Mouse (Mus musculus): Measurements from ENCODE around the gene Ifitm2. TPM values are rescaled to one million over a fixed set of nuclear protein-coding genes. Genes with fewer than 3 reads are reported as not detected.
"Not testable (repeated sequence)": the region's sequence is repeated elsewhere in the genome, so short reads cannot be mapped to it uniquely, and the experiment has no call there.

Ifitm2 gene
- total RNA-seq (2022) = 100 to 1,000 TPM; 431 to 671 (median 563) TPM

DNA sequence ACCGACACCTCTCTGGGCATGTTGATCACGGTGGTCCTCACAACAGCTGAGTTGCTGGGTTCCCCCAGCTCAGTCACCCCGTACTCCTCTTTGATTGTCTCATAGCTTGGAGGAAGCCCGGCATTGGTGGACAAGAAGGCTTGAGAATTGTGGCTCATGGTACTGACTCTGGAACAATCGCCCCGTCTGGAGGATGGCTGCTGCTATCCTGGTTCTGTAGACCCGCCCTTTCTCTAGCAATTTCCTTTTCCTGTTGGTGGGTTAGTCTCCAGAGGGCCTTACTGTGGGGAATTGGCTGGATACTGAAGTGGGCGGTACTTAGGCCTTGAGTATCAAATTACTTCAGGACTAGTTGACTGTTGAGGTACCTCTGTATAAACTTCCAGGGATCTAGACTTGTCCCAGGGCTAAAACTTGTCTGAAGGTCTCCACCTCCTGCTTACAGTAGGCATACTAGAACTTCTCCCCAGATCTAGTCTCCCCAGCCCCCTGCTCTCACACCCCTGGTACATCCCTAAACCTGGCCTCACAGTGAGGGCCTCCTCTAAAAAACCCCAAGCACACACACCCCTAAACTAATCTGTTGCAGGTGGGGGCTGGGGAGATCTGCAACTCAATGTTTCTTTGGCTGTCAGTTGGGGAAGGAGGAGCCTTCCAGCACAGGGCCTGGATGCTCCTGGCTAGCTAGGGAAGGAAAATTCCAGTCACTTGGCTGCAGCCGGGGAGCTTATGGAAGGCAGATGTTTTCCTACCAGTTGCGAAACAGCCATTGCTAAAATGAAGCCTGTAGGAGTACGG, at the start of gene Ifitm2, which contains the start of gene Gm45717:
Ifitm2 (minus strand) TSS at position 230 of the 798 bp plus-strand sequence.
Gm45717 (minus strand) TSS at position 180 of the 798 bp plus-strand sequence.
- DNase-seq = peak; percentile 85

GRCm38 (mm10) chr7:141003248-141004010, 47.6 kb upstream of the Ifitm2 start:
- no peak for DNase-seq

- no peak for DNase-seq
Measured at GRCm38 (mm10) chr7:141000881-141001708, 45.3 kb upstream of the Ifitm2 start.

- DNase-seq = no peak
Measured at GRCm38 (mm10) chr7:140998853-140999700, 43.3 kb upstream of the Ifitm2 start.

DNA sequence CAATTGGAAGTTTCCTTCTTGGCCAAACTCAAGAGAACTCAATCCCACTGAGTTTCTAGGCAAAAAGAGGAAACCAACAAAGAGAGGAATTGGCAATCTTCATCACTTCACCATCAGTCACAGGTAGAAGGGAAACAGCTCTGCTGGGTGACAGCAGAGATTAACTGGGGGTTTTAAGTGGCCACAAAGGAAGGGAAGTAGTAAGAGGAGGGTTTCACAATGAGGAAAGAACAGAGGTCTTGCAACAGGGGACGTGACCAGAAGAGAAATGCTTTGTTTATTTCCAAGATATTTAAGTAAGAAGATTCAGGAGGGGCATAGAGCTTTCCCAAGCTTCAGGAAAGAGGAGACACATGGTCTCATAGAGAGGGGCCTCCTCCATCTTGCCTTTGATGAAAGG, 42.0 kb upstream of the Ifitm2 start:
- DNase-seq = no peak

GRCm38 (mm10) chr7:140991117-140991689, 35.4 kb upstream of the Ifitm2 start:
- DNase-seq = no peak

DNA sequence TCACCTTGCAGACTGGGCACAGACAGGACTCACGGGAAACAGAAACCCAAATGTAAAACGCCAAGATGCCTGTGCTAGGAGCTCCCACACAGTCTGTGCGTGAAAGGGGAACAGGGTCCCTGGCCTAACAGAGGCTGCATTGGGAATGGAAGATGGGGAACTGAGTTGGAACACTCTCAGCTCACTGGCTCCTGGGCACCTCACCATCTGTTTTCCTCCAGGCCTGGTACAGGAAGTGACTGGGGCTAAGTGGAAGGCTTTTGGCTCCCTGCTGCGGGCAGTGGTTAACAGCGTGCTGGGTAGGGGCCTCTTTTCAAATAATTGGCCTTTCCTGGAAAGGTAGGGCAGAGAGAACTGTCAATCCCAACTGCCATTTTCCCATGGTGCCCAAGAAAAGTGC, 34.8 kb upstream of the Ifitm2 start:
- no peak for DNase-seq

DNA sequence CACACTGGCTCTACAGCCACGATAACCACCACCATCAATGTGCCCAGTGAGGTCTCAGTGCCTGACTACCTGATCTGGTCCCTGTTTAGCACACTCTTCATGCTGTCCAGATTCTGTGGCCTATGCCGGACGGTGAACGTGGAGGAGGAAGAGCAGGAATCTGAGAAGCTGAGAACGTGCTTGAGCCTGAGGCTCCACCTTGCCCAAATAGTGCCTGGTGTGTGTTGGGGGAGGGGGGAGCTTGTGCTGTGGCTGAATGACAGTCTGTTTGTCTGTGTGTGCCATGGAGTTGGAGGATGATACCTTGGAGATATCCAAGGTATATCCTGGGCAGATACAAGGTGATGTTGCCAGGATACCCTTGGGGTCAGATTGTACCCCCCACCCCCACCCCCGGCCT, 34.4 kb upstream of the Ifitm2 start:
- no peak for DNase-seq

- no peak for DNase-seq
Measured at GRCm38 (mm10) chr7:140989022-140989421, 33.2 kb upstream of the Ifitm2 start.

DNA sequence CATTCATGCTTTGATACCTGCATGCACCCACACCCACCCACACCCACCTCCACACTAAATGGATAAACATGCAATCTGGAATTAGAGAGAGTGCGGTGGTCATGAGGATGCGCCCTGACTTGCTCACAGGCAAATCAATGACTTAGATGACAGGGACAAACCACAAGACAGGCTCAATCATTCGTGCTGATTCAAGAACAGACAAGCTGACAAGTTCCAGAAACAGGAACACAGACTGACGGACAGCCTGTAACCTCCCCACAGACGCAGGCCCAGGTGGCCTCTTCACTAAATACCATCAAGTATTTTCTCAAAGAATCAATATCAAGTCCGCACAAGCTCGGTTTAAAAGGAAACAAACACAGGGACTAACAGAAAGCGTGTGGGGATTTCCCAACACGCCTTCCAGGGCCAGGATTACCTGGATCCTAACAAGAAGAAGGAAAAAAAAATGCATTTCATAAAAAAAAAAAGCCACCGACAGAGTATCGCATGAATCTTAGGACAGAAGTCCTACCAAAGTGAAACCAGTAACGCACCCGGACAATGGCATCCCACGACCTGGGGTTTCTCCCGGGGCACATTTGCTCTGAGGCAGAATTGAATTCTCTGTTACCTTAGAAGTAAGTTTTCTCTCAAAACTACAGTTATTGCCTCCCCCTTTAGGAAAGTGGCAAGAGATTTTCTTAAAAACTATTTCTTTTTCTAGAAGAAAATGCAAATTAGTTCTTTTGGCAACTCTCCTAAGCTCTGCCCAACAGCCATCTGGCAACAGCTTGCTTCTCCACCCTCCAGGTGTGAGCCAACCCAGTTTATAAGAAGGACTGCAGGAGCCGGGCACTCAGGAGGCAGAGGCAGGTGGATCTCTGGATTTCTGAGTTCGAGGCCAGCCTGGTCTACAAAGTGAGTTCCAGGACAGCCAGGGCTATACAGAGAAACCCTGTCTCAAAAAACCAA, 31.7 kb upstream of the Ifitm2 start:
- DNase-seq = no peak

- DNase-seq = no peak
Measured at GRCm38 (mm10) chr7:140982971-140983370, 27.2 kb upstream of the Ifitm2 start.

DNA sequence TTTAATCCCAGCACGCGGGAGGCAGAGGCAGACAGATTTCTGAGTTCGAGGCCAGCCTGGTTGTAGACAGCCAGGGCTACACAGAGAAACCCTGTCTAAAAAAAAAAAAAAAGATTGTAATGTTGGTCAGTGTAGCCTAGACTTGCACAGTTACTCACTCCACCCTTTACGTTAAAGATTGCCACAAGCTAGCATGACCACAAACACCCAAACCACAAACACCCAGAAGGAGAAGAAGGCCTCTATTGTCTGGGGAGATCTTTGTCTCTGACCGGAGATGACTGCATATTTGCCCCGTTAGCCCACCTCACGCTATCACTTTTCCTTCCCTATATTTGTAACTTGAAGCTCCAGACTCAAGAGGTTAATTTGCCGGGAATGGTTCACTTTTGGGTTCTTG, 25.9 kb upstream of the Ifitm2 start:
- no peak for DNase-seq

DNA sequence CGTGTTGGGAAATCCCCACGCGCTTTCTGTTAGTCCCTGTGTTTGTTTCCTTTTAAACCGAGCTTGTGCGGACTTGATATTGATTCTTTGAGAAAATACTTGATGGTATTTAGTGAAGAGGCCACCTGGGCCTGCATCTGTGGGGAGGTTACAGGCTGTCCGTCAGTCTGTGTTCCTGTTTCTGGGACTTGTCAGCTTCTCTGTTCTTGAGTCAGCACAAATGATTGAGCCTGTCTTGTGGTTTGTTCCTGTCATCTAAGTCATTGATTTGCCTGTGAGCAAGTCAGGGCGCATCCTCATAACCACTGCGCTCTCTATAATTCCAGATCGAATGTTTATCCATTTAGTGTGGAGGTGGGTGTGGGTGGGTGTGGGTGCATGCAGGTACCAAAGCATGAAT, 20.9 kb upstream of the Ifitm2 start:
- not testable (repeated sequence) for DNase-seq

GRCm38 (mm10) chr7:140975465-140975864, 19.7 kb upstream of the Ifitm2 start:
- DNase-seq = no peak

GRCm38 (mm10) chr7:140974940-140975339, 19.2 kb upstream of the Ifitm2 start:
- DNase-seq = no peak

- no peak for DNase-seq
Measured at GRCm38 (mm10) chr7:140973396-140974165, 17.8 kb upstream of the Ifitm2 start.

DNA sequence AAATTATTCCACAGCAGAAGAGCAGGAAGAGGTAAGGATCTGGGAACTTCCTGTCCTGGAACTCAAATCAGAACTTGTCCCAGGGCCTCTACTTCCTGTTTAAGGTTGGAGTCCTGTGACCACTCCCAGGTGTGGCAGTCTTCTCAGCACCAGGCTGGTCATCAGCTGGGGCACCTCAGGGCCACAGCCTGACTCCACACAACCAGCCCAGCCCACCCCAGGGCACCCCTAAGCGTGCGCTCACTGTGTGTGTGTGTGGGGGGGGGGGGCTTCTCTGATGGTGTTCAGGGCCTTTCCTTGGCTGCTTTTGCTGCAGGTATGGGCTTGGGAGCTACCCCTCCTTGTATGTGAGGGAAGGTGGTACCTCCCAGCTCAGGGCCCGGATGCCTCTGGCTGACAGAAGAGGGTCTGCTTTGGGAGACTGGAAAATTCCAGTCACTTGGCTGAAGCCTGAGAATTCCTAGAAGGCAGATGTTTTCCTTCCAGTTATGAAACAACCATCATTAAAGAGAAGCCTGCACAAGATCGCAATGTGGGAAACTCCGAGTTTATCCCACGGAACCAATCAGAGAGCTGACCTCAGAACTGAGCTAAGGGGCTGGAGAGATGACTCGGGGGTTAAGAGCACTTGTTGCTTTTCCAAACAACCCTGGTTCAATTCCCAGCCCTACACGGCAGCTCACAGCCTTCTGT, 15.8 kb upstream of the Ifitm2 start:
- no peak for DNase-seq

GRCm38 (mm10) chr7:140970931-140971330, 15.1 kb upstream of the Ifitm2 start:
- DNase-seq = no peak

- DNase-seq = not testable (repeated sequence)
Measured at GRCm38 (mm10) chr7:140968710-140969109, 12.9 kb upstream of the Ifitm2 start.

All from adrenal gland, adult 8-10 months (tissue).